Mouse (Mus musculus) left cerebral cortex, postnatal 10 days (tissue): Measurements from ENCODE around the gene Mta2. TPM values are rescaled to one million over a fixed set of nuclear protein-coding genes. Genes with fewer than 3 reads are reported as not detected.

Experiments
- total RNA-seq, 2 experiments: library from RNA; stranded (reverse); gene quantifications; 2 replicates each; pipeline ENCODE4 v1.2.3; 2021

Mta2 gene
- total RNA-seq, 2 experiments from 2014 or later: 50.2 to 52.4 TPM

Other genes starting within 250 kb of the Mta2 start
- 100 to 1,000 TPM; 195 to 198 TPM for gene Slc3a2, start 218.5 kb upstream of the Mta2 start, total RNA-seq
- gene Wdr74, start 206.0 kb upstream of the Mta2 start, total RNA-seq: 10 to 100 TPM; 47.3 to 47.4 TPM
- 1 to 10 TPM; 1.3 to 2.2 TPM for gene 1700092M07Rik, start 201.2 kb upstream of the Mta2 start, total RNA-seq
- gene Stx5a, start 200.5 kb upstream of the Mta2 start, total RNA-seq: 10 to 100 TPM; 68.1 to 69.0 TPM
- gene Nxf1, start 184.8 kb upstream of the Mta2 start, total RNA-seq: 10 to 100 TPM; 72.7 to 76.2 TPM
- gene Tmem223, start 170.9 kb upstream of the Mta2 start, total RNA-seq: 10 to 100 TPM; 87.9 to 93.9 TPM
- gene Tmem179b, start 167.4 kb upstream of the Mta2 start, total RNA-seq: 1 to 10 TPM; 7.2 to 8.9 TPM
- gene Taf6l, start 155.5 kb upstream of the Mta2 start, total RNA-seq: 10 to 100 TPM; 16.4 to 17.8 TPM
- gene Polr2g, start 143.3 kb upstream of the Mta2 start, total RNA-seq: 100 to 1,000 TPM; 109 to 110 TPM
- gene Zbtb3, start 139.3 kb upstream of the Mta2 start, total RNA-seq: 1 to 10 TPM; 4.5 to 5.5 TPM
- gene Ttc9c, start 122.5 kb upstream of the Mta2 start, total RNA-seq: 10 to 100 TPM; 27.7 to 29.0 TPM
- gene Hnrnpul2, start 121.9 kb upstream of the Mta2 start, total RNA-seq: 10 to 100 TPM; 98.6 to 98.9 TPM
- 1 to 10 TPM in 1 of 2 experiments, not detected in 1; 1.9 TPM for gene AC129217.1, start 112.1 kb upstream of the Mta2 start, total RNA-seq
- 10 to 100 TPM; 96.1 to 97.0 TPM for gene Bscl2, start 104.4 kb upstream of the Mta2 start, total RNA-seq
- 100 to 1,000 TPM; 319 to 328 TPM for gene Gng3, start 102.7 kb upstream of the Mta2 start, total RNA-seq
- gene Lrrn4cl, start 91.1 kb upstream of the Mta2 start, total RNA-seq: 1 to 10 TPM in 1 of 2 experiments, under 1 TPM in 1; 0.43 to 1.0 TPM
- 100 to 1,000 TPM; 101 TPM for gene Ubxn1, start 70.4 kb upstream of the Mta2 start, total RNA-seq
- gene Uqcc3, start 61.0 kb upstream of the Mta2 start, total RNA-seq: 10 to 100 TPM; 26.1 to 33.3 TPM
- gene Lbhd1, start 58.1 kb upstream of the Mta2 start, total RNA-seq: 1 to 10 TPM; 3.4 to 7.9 TPM
- not detected for gene Gm49403, start 57.9 kb upstream of the Mta2 start, total RNA-seq
- gene 1810009A15Rik, start 53.0 kb upstream of the Mta2 start, total RNA-seq: 10 to 100 TPM; 19.5 to 23.4 TPM
- 1 to 10 TPM in 1 of 2 experiments, not detected in 1; 1.7 TPM for gene Gm49416, start 52.9 kb upstream of the Mta2 start, total RNA-seq
- 10 to 100 TPM; 22.0 to 23.1 TPM for gene Ints5, start 48.9 kb upstream of the Mta2 start, total RNA-seq
- gene Ganab, start 43.8 kb upstream of the Mta2 start, total RNA-seq: 10 to 100 TPM; 94.4 to 96.8 TPM
- gene B3gat3, start 21.5 kb upstream of the Mta2 start, total RNA-seq: 100 to 1,000 TPM; 141 to 144 TPM
- gene Rom1, start 12.5 kb upstream of the Mta2 start, total RNA-seq: 1 to 10 TPM; 2.1 to 2.4 TPM
- gene Eml3, start 12.3 kb upstream of the Mta2 start, total RNA-seq: 1 to 10 TPM; 7.5 to 8.5 TPM
- gene Tut1, start 12.0 kb downstream of the Mta2 start, total RNA-seq: 10 to 100 TPM; 14.6 to 16.0 TPM
- gene Eef1g, start 25.2 kb downstream of the Mta2 start, total RNA-seq: 100 to 1,000 TPM; 228 to 251 TPM
- 10 to 100 TPM; 14.5 to 17.8 TPM for gene Ahnak, start 47.4 kb downstream of the Mta2 start, total RNA-seq
- gene Scgb1a1, start 146.1 kb downstream of the Mta2 start, total RNA-seq: not detected
- 10 to 100 TPM; 86.4 to 86.9 TPM for gene Asrgl1, start 193.8 kb downstream of the Mta2 start, total RNA-seq